Mouse (Mus musculus) neural tube, embryonic 12.5 days (tissue): ENCODE measurements at regions not wholly inside any gene's neighbourhood (a gene's known extent, or its start where the extent isn't known, plus 50 kb on each side); places are given as distances from the start of the nearest gene placed in this dataset.

Experiments used
- ATAC-seq: fragments of 200-750 bp; cut with Nextera tagmentation; 2 replicates; pipeline ENCODE4 v1.8.0; 2017; ENCODE audit warnings: low read depth, mild to moderate bottlenecking, moderate TSS enrichment, moderate library complexity; ENCODE audit not compliant: low FRiP score
- H3K27ac ChIP-seq: fragments of 300-500 bp; sonication (generic); 2 replicates; pipeline ENCODE4 v1.5.1; 2016
- H3K27me3 ChIP-seq: fragments of 300-500 bp; sonication (generic); replicated peaks from 2 replicates; pipeline ENCODE4 v1.6.1; 2016; ENCODE audit warnings: mild to moderate bottlenecking
- H3K36me3 ChIP-seq: fragments of 300-500 bp; sonication (generic); 2 replicates; pipeline ENCODE4 v1.6.1; 2016; ENCODE audit warnings: mild to moderate bottlenecking
- H3K4me1 ChIP-seq: fragments of 300-500 bp; sonication (generic); 2 replicates; pipeline ENCODE4 v1.6.1; 2016
- H3K4me2 ChIP-seq: fragments of 300-500 bp; sonication (generic); replicated peaks from 2 replicates; pipeline ENCODE4 v1.6.1; 2016; ENCODE audit warnings: mild to moderate bottlenecking
- H3K4me3 ChIP-seq: fragments of 300-500 bp; sonication (generic); 2 replicates; pipeline ENCODE4 v1.5.1; 2016
- H3K9ac ChIP-seq: fragments of 300-500 bp; sonication (generic); 2 replicates; pipeline ENCODE4 v1.6.1; 2016; ENCODE audit warnings: mild to moderate bottlenecking
- H3K9me3 ChIP-seq: fragments of 300-500 bp; sonication (generic); 2 replicates; pipeline ENCODE4 v1.6.1; 2016; ENCODE audit warnings: mild to moderate bottlenecking
- WGBS: fragments of 180-500 bp; shearing (Covaris S2); methylation state at CpG from one replicate; pipeline ENCODE4 v1.1.7; 2016; 5-methylcytosine and 5-hydroxymethylcytosine counted together

- Histone ChIP-seq H3K9ac (no peak overlapping the region), H3K27ac (no peak overlapping the region), H3K27me3 (no peaks in the 10 kb centered on the region; the same call in 1 of the 2 replicates), H3K4me2 (no peak overlapping the region), H3K4me3 (no peak overlapping the region), H3K4me1 (no peaks in the 10 kb centered on the region), H3K9me3 (no peaks in the 10 kb centered on the region), H3K36me3 (no peaks in the 10 kb centered on the region)
- no peak for ATAC-seq
- 86% methylated on average over 2 of the region's 2 CpGs for WGBS
These were observed 177.6 kb downstream of the Tmsb4x start for GRCm38 (mm10) chrX:167031543-167031942.

- 84% methylated on average over 2 of the region's 2 CpGs for WGBS
- Histone ChIP-seq H3K27me3 (no peaks in the 10 kb centered on the region), H3K4me3 (no peak overlapping the region)
These were observed 193.5 kb downstream of the Tmsb4x start for GRCm38 (mm10) chrX:167015602-167016001.

GRCm38 (mm10) chrX:167014322-167014721 lies 194.8 kb downstream of the Tmsb4x start:
- no peak overlapping the region for H3K27ac ChIP-seq
- WGBS, result 87% methylated on average over 2 of the region's 2 CpGs
- no peaks in the 10 kb centered on the region for H3K4me1 ChIP-seq

More at GRCm38 (mm10) chrX:167015602-167016001, 193.5 kb downstream of the Tmsb4x start:
- ATAC-seq, result no peak
- no peak overlapping the region for H3K4me2 ChIP-seq
- H3K9ac ChIP-seq, result no peak overlapping the region
- no peaks in the 10 kb centered on the region for H3K36me3 ChIP-seq
- no peaks in the 10 kb centered on the region for H3K4me1 ChIP-seq
- no peak overlapping the region for H3K27ac ChIP-seq
- no peaks in the 10 kb centered on the region for H3K9me3 ChIP-seq

DNA sequence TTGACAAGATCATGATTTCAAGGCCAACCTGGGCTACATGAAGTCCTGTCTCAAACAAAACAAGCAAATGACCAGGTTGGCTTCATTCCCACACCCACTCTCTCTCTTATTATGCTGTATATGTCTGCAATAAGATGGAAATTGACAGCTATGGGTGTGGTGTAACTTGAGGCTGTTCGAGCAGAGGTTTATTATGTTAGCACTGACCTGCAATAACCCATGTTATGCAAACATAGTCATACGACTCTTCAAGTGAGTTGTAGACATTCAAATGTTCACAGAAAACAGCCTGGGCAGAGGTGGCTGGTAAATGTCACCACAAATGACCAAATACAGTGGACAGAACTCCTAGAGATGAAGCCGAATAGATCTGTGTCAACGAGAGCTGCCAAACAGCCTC lies 196.2 kb downstream of the Tmsb4x start:
- Histone ChIP-seq H3K27me3 (no peaks in the 10 kb centered on the region), H3K4me2 (no peak overlapping the region), H3K9me3 (no peaks in the 10 kb centered on the region), H3K27ac (no peak overlapping the region), H3K4me1 (no peaks in the 10 kb centered on the region), H3K9ac (no peak overlapping the region), H3K36me3 (no peaks in the 10 kb centered on the region), H3K4me3 (no peak overlapping the region)
- ATAC-seq, result no peak
- WGBS, result 81% methylated on average over 4 of the region's 4 CpGs

More at GRCm38 (mm10) chrX:167014322-167014721, 194.8 kb downstream of the Tmsb4x start:
- no peak for ATAC-seq
- Histone ChIP-seq H3K36me3 (no peaks in the 10 kb centered on the region), H3K4me3 (no peak overlapping the region), H3K27me3 (no peaks in the 10 kb centered on the region), H3K4me2 (no peak overlapping the region), H3K9me3 (no peaks in the 10 kb centered on the region), H3K9ac (no peak overlapping the region)

DNA sequence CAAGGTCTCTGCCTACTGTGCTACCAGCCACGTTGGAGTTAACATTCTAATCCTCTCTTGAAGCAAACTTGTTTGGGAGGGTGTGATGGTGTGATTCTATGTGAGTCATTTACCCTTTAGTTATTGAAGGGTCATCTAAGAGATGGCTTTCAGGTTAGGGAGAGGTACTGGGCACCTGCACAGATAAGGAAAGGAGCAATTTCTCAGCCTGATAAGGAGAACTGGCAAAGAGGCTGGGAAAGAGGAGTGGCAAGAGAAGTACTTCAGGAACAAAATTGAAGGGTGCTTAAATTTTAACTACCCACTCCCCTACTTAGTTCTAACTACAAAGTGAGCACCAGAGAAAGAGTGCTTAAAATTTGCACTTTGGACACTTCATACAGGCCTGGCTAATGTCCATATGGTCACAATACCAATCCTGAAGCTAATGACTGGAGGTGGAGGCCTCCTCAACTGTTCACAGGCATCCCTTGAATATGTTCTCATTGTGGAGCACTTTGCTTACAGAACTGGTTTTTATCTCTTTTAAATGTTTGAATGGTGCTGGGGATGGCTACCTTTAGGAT lies 197.1 kb downstream of the Tmsb4x start:
- H3K27me3 ChIP-seq, result no peaks in the 10 kb centered on the region
- no peak overlapping the region for H3K4me3 ChIP-seq
- no peaks in the 10 kb centered on the region for H3K4me1 ChIP-seq
- no peak overlapping the region for H3K9ac ChIP-seq
- no peak for ATAC-seq
- no peaks in the 10 kb centered on the region for H3K9me3 ChIP-seq
- H3K27ac ChIP-seq, result no peak overlapping the region
- WGBS, result 69% methylated on average over 1 of the region's 1 CpGs
- no peak overlapping the region for H3K4me2 ChIP-seq
- no peaks in the 10 kb centered on the region for H3K36me3 ChIP-seq

DNA sequence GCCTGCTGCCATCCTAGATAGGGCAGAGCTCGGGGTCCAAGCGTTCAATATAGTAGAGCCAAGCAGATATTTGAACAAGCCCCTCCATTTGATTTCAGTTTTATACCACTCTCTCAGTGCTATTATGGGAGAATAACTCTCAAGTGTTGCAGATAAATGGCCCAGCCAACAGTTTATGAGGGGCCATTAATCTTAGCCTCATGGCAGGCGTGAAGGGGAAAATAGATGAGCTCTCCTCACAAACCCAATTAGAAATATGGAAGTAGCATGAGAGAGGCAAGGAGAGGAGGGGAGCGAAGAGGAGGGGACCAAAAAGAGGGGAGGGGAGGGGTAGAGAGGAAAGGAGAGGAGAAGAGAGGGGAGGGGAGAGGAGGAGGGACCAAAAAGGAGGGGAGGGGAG lies 213.3 kb downstream of the Tmsb4x start:
- Histone ChIP-seq H3K4me1 (no peaks in the 10 kb centered on the region), H3K4me3 (no peak overlapping the region), H3K36me3 (no peaks in the 10 kb centered on the region), H3K9ac (no peak overlapping the region), H3K9me3 (no peaks in the 10 kb centered on the region), H3K4me2 (no peak overlapping the region), H3K27me3 (no peaks in the 10 kb centered on the region), H3K27ac (no peak overlapping the region)
- WGBS, result 60% methylated on average over 4 of the region's 4 CpGs
- peak; percentile 29; the same call in 1 of the 2 replicates for ATAC-seq

- H3K27ac ChIP-seq, result no peak overlapping the region
- no peak overlapping the region for H3K4me3 ChIP-seq
- no peaks in the 10 kb centered on the region for H3K9me3 ChIP-seq
- H3K27me3 ChIP-seq, result no peaks in the 10 kb centered on the region
- no peaks in the 10 kb centered on the region for H3K4me1 ChIP-seq
- 88% methylated on average over 6 of the region's 6 CpGs for WGBS
- H3K36me3 ChIP-seq, result no peaks in the 10 kb centered on the region
- H3K4me2 ChIP-seq, result no peak overlapping the region
- no peak overlapping the region for H3K9ac ChIP-seq
- no peak for ATAC-seq
These were observed 228.1 kb downstream of the Tmsb4x start for GRCm38 (mm10) chrX:166981003-166981402.

- Histone ChIP-seq H3K27ac (no peak overlapping the region), H3K4me3 (no peak overlapping the region), H3K27me3 (no peaks in the 10 kb centered on the region), H3K9me3 (no peaks in the 10 kb centered on the region), H3K9ac (no peak overlapping the region), H3K4me1 (no peaks in the 10 kb centered on the region), H3K4me2 (no peak overlapping the region), H3K36me3 (no peaks in the 10 kb centered on the region)
- no peak for ATAC-seq
- 84% methylated on average over 4 of the region's 4 CpGs for WGBS
These were observed 228.6 kb downstream of the Tmsb4x start for GRCm38 (mm10) chrX:166980504-166980903.

GRCm38 (mm10) chrX:166977029-166977428 lies 232.1 kb downstream of the Tmsb4x start:
- Histone ChIP-seq H3K9ac (no peak overlapping the region), H3K4me1 (no peaks in the 10 kb centered on the region), H3K4me2 (no peak overlapping the region), H3K27ac (no peak overlapping the region), H3K36me3 (no peaks in the 10 kb centered on the region), H3K9me3 (no peaks in the 10 kb centered on the region), H3K4me3 (no peak overlapping the region), H3K27me3 (no peaks in the 10 kb centered on the region)
- no peak for ATAC-seq

DNA sequence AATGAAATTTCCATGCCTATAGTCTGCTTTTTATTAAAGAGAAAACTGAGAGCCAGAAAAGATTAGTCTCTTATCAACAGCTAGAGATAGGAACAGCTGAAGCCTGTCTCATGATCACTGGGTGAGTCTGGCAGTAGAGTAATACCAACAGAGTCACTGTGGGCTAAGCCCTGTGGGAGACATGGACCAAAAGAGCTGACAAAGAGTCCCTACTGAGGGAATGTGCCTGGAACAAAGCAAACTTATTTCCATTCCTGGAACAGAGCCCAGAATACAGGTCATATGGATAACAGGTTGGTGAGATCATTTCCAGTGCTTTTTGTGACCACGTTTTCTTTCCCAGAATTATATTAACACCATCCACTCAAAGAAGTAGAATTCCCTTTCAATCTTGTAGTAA lies 237.4 kb downstream of the Tmsb4x start:
- H3K4me2 ChIP-seq, result no peak overlapping the region
- H3K4me1 ChIP-seq, result no peaks in the 10 kb centered on the region
- H3K36me3 ChIP-seq, result no peaks in the 10 kb centered on the region
- no peak overlapping the region for H3K27ac ChIP-seq
- no peak overlapping the region for H3K4me3 ChIP-seq
- no peaks in the 10 kb centered on the region for H3K9me3 ChIP-seq
- H3K9ac ChIP-seq, result no peak overlapping the region
- H3K27me3 ChIP-seq, result no peaks in the 10 kb centered on the region; the same call in 1 of the 2 replicates
- no peak for ATAC-seq
- 23% methylated on average over 1 of the region's 1 CpGs for WGBS

DNA sequence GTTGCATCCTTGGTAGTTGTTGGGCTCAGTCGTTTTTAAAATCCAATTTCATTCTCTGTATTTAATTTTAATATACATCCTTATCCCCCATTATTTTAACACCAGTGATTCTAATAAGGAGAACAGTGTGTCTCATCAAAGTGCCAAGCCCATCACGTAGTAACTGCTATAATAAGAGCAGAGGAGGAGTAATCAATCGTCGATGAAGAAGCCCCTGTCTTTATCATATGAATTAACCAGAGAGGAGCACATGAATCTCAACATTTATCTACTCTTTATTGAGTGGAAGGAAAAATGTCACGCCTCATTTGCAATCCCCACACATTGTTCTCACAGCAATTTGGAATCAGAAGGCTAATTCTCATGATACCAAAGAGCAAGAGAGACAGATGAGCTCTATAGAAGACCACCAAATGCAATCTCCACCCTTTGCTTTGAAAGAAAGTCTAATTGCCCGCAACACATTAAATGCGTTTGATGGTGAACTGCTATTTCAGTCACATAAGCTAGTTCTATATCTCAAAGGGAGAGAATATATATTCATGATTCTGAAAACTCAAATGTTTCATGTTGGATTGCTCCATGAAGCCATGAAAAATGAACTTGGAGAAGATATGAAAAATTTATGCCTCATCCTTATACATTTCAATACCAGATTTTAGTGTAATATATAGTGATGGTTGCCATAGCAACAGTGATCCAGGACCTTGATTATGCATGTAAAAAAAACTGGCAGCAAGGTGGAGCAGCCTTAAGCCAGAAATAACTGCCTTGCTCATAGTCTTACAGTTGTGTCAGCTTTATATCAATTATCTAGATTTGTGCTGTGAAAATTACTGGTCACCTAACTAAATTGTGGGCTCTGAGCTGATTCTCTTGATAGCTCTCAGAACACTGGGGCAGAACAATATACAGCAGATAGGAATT lies 244.2 kb downstream of the Tmsb4x start:
- Histone ChIP-seq H3K4me3 (no peak overlapping the region), H3K27ac (no peak overlapping the region), H3K9me3 (no peaks in the 10 kb centered on the region), H3K4me2 (no peak overlapping the region), H3K4me1 (no peaks in the 10 kb centered on the region), H3K36me3 (no peaks in the 10 kb centered on the region), H3K9ac (no peak overlapping the region), H3K27me3 (no peaks in the 10 kb centered on the region)
- 50% methylated on average over 7 of the region's 7 CpGs for WGBS
- peak; percentile 44; the same call in 1 of the 2 replicates for ATAC-seq

DNA sequence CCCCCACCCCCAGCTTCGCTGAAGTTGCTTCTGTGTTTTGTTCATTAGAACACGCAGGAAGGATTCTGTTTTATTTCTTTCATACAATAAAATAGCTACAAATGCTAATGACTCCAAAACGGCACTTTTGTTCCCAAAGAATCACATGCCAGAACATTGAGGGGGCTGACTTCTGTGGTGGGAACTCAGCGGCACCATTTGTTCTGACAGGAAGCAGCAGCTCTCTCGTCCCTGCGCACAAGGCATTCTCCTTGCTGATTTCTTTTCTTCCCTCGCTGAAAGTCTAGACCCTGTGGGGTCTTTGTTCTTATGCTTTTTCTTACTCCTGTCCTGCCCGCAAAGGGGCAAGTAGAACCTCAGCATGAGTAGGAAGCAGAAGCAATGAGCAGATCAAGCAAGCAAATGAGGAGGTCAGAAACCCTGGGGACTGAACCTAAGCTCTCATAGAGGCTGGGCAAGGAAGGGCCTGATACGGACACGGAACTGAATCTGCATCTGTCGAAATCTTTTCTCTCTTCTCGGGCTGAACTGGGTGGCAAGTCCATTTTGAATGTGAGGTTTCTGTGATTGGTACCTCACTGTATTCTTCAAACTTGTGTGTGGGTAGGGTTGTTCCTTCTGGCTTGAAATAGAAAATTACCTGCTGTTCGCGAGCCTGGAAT lies 256.5 kb downstream of the Tmsb4x start:
- no peaks in the 10 kb centered on the region for H3K27me3 ChIP-seq
- no peak for ATAC-seq

More for the DNA sequence above, 256.5 kb downstream of the Tmsb4x start:
- Histone ChIP-seq H3K36me3 (no peaks in the 10 kb centered on the region), H3K9me3 (no peaks in the 10 kb centered on the region), H3K27ac (no peak overlapping the region), H3K4me3 (no peak overlapping the region), H3K4me2 (no peak overlapping the region), H3K4me1 (no peaks in the 10 kb centered on the region), H3K9ac (no peak overlapping the region)
- 61% methylated on average over 14 of the region's 14 CpGs for WGBS
